8 mouse cellular contexts compared by ENCODE assay signal in the genomic region with DNA sequence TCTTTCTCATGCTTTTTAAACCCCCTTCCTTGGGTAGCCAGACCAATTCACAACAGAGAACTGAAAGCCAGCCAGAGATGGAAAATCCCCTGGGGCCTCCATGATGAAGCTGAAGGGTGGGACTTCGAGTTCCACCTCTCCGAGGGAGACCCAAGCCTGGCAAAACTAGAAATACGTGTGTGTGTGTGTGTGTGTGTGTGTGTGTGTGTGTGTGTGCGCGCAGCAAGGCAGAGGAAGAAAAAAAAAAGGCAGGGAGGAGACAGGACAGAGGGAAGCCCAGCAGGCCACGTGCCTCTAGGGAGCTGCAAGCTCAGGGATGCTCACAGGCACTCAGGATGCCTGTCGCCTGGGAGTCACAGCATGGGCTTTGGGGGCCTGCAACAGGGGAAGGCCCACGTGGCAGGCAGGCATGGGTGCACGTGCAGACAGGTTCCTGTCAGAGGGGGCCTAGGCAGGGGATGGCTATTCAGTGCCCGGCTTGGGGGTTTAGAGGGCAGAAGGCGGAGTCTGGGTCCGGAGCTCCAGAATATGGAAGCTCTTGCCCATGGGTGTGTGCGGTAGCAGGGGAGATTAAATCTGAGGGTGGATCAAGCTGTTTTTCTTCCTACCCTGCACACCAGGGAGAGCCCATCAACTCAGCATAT. TPM values are rescaled to one million over a fixed set of nuclear protein-coding genes. Genes with fewer than 3 reads are reported as not detected.
A peak's percentile ranks its signal among the peaks of the same experiment; 100 is the strongest.
DNase-seq lines count a peak whose midpoint lies in the region; ATAC-seq and TF ChIP-seq lines count a peak whose summit lies in the region.

No protein-coding gene starts in this region.

- H3K36me3 ChIP-seq in heart, embryonic 16.5 days (ENCODE audit: control insufficient read depth, insufficient read depth): peaks cover 15% of the 10 kb centered on the region
- peaks cover 4% of the 10 kb centered on the region for H3K36me3 ChIP-seq in liver, adult 2 months (ENCODE audit: control insufficient read depth, insufficient read depth, low read length)

- peak overlapping the region; percentile 77 for H3K4me2 ChIP-seq in heart, embryonic 16.5 days (ENCODE audit: low read depth, low read length)

- H3K79me2 ChIP-seq in liver, adult 2 months (ENCODE audit: control insufficient read depth, insufficient read depth, low read length): peaks cover 58% of the 10 kb centered on the region

- no peaks in the 10 kb centered on the region for H3K9me3 ChIP-seq in heart, embryonic 16.5 days (replicated peaks; ENCODE audit: control insufficient read depth, low read length)

- no peak for TF ChIP-seq POLR2A in cerebellum, adult 2 months (IDR thresholded peaks at IDR 0.05; ENCODE audit: borderline replicate concordance, insufficient read depth, low read length)
- TF ChIP-seq POLR2A in liver, adult 2 months (IDR thresholded peaks at IDR 0.05; ENCODE audit: extremely low read depth, insufficient read depth, low read length): no peak
- TF ChIP-seq POLR2A in olfactory bulb, adult 2 months (IDR thresholded peaks at IDR 0.05; ENCODE audit: insufficient read depth, low read depth, low read length): no peak

- 24% methylated on average over 13 of the region's 13 CpGs for WGBS in cerebellum, adult 2 months
- WGBS in heart, embryonic 16.5 days: 8% methylated on average over 12 of the region's 13 CpGs
- 24% methylated on average over 13 of the region's 13 CpGs for WGBS in liver, adult 2 months
- 14% methylated on average over 13 of the region's 13 CpGs for WGBS in olfactory bulb, adult 2 months

- H3K27ac ChIP-seq in cerebellum, adult 2 months (ENCODE audit: insufficient read depth, low read length): peak overlapping the region; percentile 88
- peak overlapping the region; percentile 88 for H3K27ac ChIP-seq in brown adipose tissue, adult 24 weeks (replicated peaks; ENCODE audit: low read depth, low read length)
- H3K27ac ChIP-seq in heart, embryonic 16.5 days (ENCODE audit: low read length): peak overlapping the region; percentile 94
- peak overlapping the region; percentile 95 for H3K27ac ChIP-seq in liver, adult 2 months (replicated peaks; ENCODE audit: insufficient read depth, low read depth, low read length)
- H3K27ac ChIP-seq in olfactory bulb, adult 2 months (ENCODE audit: insufficient read depth, low read depth, low read length): peak overlapping the region; percentile 88

- DNase-seq in cerebellum, adult 2 months: peak; percentile 33 to 45
- no peak for DNase-seq in cerebellum, postnatal 36 days
- peak; percentile 61 for DNase-seq in 3134 (ENCODE audit: extremely low read depth, insufficient read length, low spot score)
- no peak for DNase-seq in liver, adult 2 months (ENCODE audit: extremely low read depth, low read depth, low spot score)
- DNase-seq in urinary bladder, adult 2 months (ENCODE audit: low spot score): no peak

- H3K4me3 ChIP-seq in cerebellum, adult 2 months (replicated peaks; ENCODE audit: insufficient read depth, low read depth, low read length): peak overlapping the region; percentile 67
- peak overlapping the region; percentile 30 for H3K4me3 ChIP-seq in brown adipose tissue, adult 24 weeks (ENCODE audit: insufficient read depth, low read depth, low read length)
- H3K4me3 ChIP-seq in heart, embryonic 16.5 days (ENCODE audit: low read length): peak overlapping the region; percentile 53
- no peak overlapping the region; the same call in none of the 2 replicates for H3K4me3 ChIP-seq in liver, adult 2 months (ENCODE audit: insufficient read depth, low read depth, low read length)
- peak overlapping the region; percentile 49 for H3K4me3 ChIP-seq in olfactory bulb, adult 2 months (ENCODE audit: insufficient read depth, low read depth, low read length)

- peak overlapping the region; percentile 80 for H3K9ac ChIP-seq in heart, embryonic 16.5 days (ENCODE audit: low read length)
- H3K9ac ChIP-seq in liver, adult 2 months (ENCODE audit: low read depth, low read length): peak overlapping the region; percentile 81

- TF ChIP-seq CTCF in cerebellum, adult 2 months (IDR thresholded peaks at IDR 0.05; ENCODE audit: borderline replicate concordance, insufficient read depth, low read depth, low read length): no peak
- TF ChIP-seq CTCF in liver, adult 2 months (IDR thresholded peaks at IDR 0.05; ENCODE audit: low read depth, low read length): no peak
- no peak for TF ChIP-seq CTCF in olfactory bulb, adult 2 months (IDR thresholded peaks at IDR 0.05; ENCODE audit: insufficient read depth, low read depth, low read length)

- no peak for ATAC-seq in heart, embryonic 16.5 days (replicated peaks; ENCODE audit: extremely low read depth, insufficient read depth, low FRiP score)

- peaks cover 60% of the 10 kb centered on the region for H3K4me1 ChIP-seq in cerebellum, adult 2 months (ENCODE audit: control insufficient read depth, insufficient read depth, low read length)
- H3K4me1 ChIP-seq in brown adipose tissue, adult 24 weeks (ENCODE audit: control insufficient read depth, insufficient read depth, insufficient read length, low read length): peaks cover 70% of the 10 kb centered on the region
- H3K4me1 ChIP-seq in heart, embryonic 16.5 days (ENCODE audit: control insufficient read depth, insufficient read depth, low read length): peaks cover 74% of the 10 kb centered on the region
- peaks cover 63% of the 10 kb centered on the region for H3K4me1 ChIP-seq in liver, adult 2 months (ENCODE audit: control insufficient read depth, insufficient read depth, low read length)
- H3K4me1 ChIP-seq in olfactory bulb, adult 2 months (ENCODE audit: control insufficient read depth, insufficient read depth, low read length): peaks cover 56% of the 10 kb centered on the region

- no peaks in the 10 kb centered on the region for H3K27me3 ChIP-seq in cerebellum, adult 2 months (ENCODE audit: control insufficient read depth, insufficient read depth, low read length)
- H3K27me3 ChIP-seq in heart, embryonic 16.5 days (ENCODE audit: control insufficient read depth, insufficient read depth, low read length): no peaks in the 10 kb centered on the region
- no peaks in the 10 kb centered on the region for H3K27me3 ChIP-seq in liver, adult 2 months (ENCODE audit: control insufficient read depth, insufficient read depth, low read length)

RNA-seq across cellular contexts. Expression of a gene that starts 28.0 kb away (rescaled TPM):
- 0.68 and 0.84 TPM in 2 replicates for polyA plus RNA-seq in cerebellum, adult 2 months (2012; rRNA removed)
- not detected in 2 replicates for polyA plus RNA-seq in brown adipose tissue, adult 24 weeks (2012; ENCODE audit: insufficient read depth, insufficient read length, missing spikeins)
- 0.59 and 0.60 TPM in 2 replicates for polyA plus RNA-seq in heart, embryonic 16.5 days (2015; fragmentation: Nextera tagmentation; extraction: Ambion mirVana)
- total RNA-seq in liver, adult 2 months (2014; rRNA removed): 0.18 and 0.20 TPM in 2 replicates
- not detected in 2 replicates for polyA plus RNA-seq in liver, adult 2 months (2012; rRNA removed)
- not detected in 2 replicates for polyA plus RNA-seq in olfactory bulb, adult 2 months (2012; ENCODE audit: insufficient read depth, insufficient read length, low replicate concordance, missing spikeins)
- polyA plus RNA-seq in urinary bladder, adult 2 months (2012; rRNA removed): 0.19 and 0.34 TPM in 2 replicates

RNA-seq across cellular contexts. Expression of a gene that starts 42.4 kb away (rescaled TPM):
- 8.4 and 9.7 TPM in 2 replicates for polyA plus RNA-seq in cerebellum, adult 2 months (2012; rRNA removed)
- 6.9 and 9.5 TPM in 2 replicates for polyA plus RNA-seq in brown adipose tissue, adult 24 weeks (2012; ENCODE audit: insufficient read depth, insufficient read length, missing spikeins)
- polyA plus RNA-seq in heart, embryonic 16.5 days (2015; fragmentation: Nextera tagmentation; extraction: Ambion mirVana): 7.1 and 7.5 TPM in 2 replicates
- 2.3 and 3.2 TPM in 2 replicates for total RNA-seq in liver, adult 2 months (2014; rRNA removed)
- polyA plus RNA-seq in liver, adult 2 months (2012; rRNA removed): 3.4 and 3.8 TPM in 2 replicates
- not detected in 2 replicates for polyA plus RNA-seq in olfactory bulb, adult 2 months (2012; ENCODE audit: insufficient read depth, insufficient read length, low replicate concordance, missing spikeins)
- polyA plus RNA-seq in urinary bladder, adult 2 months (2012; rRNA removed): 11.9 and 16.0 TPM in 2 replicates

Comparison
In these comparisons a context has a peak if more than half of its experiments do, and no peak if none do; other contexts are left out.
1. DNase-seq: peak in cerebellum, adult 2 months (2 of 2) and 3134 (single experiment); none in cerebellum, postnatal 36 days (0 of 2), liver, adult 2 months (single experiment) and urinary bladder, adult 2 months (single experiment).
2. Peak in every context shown above with its lines, with median percentiles within 50 percentile points of each other: H3K27ac ChIP-seq.